Mouse (Mus musculus) hindlimb bud, embryonic 11.5 days (tissue): ENCODE results near the gene Ccdc24.

Experiments
- DNase-seq: peaks from one replicate; pipeline ENCODE4 v3.0.0-alpha.2; 2012; ENCODE audit warnings: low read depth, low spot score; ENCODE audit errors: extremely low spot score

Gene Ccdc24

DNA sequence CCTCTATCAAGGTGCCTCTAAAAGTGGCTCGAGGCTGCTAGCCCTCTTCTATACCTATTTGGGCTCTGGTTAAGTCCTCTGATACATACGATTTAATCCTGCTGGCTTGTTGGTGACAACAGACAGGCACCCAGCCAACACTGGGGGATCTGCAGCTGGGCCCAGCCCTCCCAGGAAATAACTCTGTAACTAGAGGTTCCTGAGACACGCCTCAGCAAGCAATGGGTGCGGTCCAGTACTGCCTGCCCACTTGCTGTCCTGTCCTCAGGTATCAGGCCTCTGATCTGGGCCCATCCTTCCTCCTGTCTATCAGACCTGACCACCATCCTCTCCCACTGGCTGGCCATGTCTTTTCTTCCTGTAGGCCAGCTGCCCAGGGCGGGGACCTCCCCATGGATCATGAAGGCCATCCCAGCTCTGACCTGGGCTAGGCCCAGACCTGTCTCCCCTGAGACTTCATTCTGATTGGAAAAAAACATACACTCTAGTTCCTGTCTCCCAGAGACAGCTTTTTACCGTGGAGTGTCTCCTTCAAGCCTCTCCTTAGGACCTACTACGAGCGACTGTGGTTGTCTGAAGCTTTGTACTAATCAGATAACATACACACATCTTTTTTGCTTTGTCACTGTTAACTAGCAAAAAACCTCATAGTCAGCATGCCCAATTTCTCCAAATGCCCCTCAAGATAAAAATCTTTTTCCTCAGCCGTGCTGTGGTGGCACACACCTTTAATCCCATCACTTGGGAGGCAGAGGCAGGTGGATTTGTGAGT, 40.3 kb downstream of the Ccdc24 start:
- DNase-seq = no peak

DNA sequence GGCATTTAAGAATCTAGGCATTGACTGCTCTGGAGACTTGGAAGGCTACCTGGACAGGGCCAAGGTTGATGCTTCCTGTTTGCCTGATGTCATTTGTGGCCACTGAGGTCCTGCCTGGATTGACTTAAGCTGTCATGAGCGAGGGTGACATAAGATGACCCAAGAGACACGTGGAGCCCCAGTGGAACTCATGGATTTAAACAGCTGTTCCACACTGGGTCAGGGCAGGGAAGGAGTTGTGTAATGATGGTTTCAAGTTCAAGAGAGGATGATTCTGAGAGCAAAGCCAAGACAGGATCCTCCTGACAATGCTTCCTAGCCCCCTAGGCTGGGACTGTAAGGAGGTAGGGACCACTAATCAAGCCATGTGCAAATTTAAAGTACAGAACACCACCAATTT, 40.9 kb downstream of the Ccdc24 start:
- DNase-seq = no peak

DNA sequence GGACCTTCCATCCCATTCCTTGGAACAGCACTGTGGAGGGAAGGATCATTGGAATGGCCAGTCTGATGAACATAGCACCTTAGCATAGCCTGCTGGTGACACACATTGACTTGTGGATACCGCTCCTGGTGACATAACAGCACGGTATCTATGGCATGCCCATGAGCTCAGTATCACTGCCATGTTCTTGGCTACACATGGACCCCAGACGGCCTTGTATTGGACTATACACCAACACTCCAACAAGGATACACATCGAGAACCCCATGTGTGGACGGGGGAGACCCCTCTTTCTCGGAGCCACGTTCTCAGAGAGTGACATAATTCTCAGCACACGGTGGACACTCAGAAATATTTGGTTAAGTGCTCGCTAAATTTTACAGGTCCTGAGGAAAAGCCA, 41.6 kb downstream of the Ccdc24 start:
- DNase-seq = no peak

DNA sequence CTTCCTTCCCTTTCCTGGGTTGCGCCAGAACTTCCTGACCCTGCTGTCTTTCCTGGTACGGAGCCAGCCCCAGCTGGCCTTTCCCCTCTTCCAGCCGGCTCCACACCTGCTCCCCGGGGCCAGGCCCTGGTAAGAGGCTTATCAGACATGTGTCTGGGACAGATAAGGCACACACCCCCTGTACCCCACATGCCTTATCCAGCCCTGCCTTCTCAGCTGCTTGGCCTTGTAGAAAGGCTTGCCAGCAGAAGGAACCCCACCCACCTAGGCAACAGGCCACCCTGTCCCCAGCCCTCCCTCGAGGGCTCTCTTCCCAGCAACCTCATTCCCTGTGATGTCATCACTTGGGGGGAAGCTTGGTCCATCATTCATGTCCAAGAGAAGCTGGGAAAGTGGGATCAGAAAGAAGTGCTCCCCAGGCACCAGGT, 42.2 kb downstream of the Ccdc24 start:
- DNase-seq = no peak

DNA sequence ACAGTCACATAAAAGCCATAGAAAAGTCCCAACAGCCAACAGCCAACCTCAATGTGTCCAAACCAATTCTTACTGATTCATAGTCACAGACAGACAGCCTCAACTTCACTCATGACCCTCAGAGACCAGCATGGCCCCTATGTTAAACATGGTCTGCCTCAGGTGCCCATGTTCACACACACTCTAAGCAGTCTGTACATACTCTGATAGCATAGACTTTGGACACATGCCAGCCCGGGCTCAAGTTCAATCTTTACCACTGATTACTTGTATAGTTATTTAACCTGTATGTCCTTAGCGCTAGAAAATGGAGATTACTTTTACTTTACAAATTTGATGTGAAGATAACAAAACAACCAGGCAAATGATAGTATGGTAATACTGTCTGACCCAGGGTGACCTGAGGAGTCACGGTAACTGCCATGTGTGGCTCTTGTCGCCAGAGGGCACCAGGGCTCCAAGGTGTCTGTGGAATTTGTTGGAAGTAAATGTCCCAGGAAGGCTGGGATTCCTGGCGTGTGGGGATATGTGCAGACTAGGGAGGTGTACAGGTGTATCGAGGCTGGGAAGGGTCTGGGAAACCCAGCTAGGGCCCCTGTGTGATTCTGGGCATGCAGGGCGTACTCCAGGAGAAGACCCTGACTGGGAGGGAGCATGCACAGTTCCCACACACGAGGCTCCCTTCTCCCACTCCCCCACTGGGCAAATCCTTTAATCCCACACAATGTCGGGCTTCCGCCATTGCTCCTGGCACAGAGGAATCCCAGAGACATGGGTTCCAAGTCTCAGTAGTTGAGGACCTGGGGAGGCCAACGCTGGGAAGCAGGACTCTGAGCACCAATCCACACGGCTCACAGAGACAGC, 42.9 kb downstream of the Ccdc24 start:
- no peak for DNase-seq

DNA sequence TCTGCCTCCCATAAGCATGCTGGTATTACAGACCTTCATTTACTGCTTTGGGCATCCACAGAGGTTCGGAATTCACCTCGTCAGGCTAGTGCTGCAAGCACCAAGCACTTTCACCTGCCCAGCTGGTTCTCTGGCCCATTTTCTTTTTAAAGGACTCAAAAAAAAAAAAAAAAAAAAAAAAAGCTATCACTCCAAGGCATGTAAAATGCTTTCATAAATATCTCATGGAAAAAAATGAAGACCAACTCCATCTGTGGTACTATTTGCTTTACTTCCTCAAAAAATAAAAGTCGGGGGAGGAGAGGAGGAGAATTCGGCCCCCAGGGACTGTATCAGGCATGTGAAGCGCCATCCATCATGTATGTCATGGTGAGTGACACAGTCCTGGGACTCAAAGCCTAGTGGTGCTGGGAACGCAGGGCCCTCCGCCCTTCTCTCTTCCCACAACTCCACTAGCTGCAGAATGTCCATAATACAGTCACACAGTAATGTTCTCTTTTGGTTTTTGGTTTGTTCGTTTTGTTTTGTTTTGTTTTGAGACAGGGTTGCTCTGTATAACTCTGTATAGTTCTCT, 43.7 kb downstream of the Ccdc24 start:
- no peak for DNase-seq

DNA sequence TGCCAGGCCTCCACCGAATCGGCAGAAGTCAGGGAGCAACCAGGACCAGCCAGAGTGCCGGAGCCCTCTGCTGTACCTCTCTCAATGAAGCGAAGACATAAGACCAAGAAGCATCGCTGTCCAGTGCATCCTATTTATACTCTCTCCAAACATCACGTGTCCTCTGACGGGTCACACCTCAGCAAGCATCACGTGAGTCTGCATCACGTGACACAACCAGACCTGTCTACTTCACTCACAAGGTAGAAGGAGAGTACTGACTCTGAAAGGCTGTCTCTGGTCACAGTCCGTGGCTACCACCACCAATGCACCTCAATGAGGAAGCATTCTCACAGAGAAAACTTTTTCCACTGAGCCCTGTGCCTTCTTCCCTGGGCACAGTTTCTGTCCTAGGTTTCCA, 54.3 kb downstream of the Ccdc24 start:
- no peak for DNase-seq

DNA sequence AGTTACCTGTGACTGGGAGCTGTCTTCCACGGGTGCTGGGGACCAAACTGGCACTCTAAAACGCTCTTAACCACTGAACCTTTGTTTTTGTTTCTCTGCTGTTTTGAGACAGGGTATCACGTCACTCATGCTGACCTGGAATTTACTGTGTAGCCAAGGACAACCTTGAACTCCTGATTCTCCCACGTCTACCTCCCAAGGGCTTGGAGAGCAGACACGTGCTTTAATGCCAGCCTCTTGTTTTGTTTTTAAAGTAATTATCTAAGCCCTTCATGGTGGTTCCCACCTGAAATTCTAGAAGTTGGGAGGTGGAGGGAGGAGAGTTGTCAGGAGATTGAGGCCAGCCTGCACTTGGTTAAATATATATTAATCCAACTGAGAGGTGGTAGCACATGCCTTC, 55.6 kb downstream of the Ccdc24 start:
- no peak for DNase-seq
